Mouse (Mus musculus): ENCODE measurements around the gene Pex5.

DNA sequence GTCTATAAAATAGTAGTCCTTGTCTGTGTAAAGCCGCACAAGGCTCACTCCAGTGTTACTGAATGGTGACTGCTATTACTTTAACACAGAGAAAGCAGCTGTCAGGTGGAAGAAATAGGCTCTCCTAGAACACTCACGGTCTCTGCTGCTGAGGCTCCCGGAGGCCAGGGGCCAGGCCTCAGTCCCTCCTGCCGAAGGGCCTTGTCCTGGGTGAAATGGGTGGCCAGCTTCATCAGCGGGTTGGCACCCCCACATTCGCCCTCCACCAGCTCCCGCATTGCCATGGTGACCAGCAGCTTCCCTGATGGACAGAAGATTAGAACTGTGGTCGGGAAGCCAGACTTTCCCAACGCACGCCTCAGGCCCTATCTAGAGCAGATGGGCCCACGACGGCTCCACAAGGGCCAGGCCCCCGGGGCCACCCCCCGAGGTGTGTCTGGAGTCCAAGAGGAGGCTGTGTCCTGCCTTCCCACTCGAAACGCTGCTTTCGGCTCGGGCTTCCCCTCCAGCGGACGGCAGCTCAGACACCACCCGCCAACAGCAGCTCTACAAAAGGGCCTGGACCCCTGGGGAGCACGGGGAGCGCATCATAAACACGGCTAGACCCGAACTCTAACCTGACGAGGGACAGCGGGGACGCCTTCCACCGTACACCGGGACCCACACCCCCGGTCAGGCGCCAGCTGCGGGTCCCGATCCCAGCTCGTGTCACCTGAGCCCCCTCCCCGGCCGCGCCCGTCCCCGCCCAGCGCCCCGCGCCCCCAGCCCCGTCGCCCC is 529 bp downstream of the Pex5 start:
- TF ChIP-seq POLR2A (IDR thresholded peaks at IDR 0.05; ENCODE audit: control insufficient read depth, extremely low read depth, insufficient read depth, low read length, poor library complexity) (no peak), CTCF (IDR thresholded peaks at IDR 0.05; ENCODE audit: borderline replicate concordance, control insufficient read depth, extremely low read depth, insufficient read depth, low read length, poor library complexity) (no peak)
